Mouse (Mus musculus) kidney, postnatal 0 days (tissue): Measurements from ENCODE around the gene Rnf180. TPM values are rescaled to one million over a fixed set of nuclear protein-coding genes. Genes with fewer than 3 reads are reported as not detected.

ENCODE experiments used
- ATAC-seq: fragments of 200-750 bp; cut with Nextera tagmentation; replicated peaks from 2 replicates; pipeline ENCODE4 v1.8.0; 2017; ENCODE audit warnings: low read depth, moderate number of reproducible peaks, moderate TSS enrichment, moderate library complexity; ENCODE audit not compliant: low FRiP score
- DNase-seq: peaks from one replicate; pipeline ENCODE4 v3.0.0-alpha.2; 2016; ENCODE audit warnings: low spot score
- H3K27ac ChIP-seq: fragments of 300-500 bp; sonication (generic); 2 replicates; pipeline ENCODE4 v1.5.1; 2014; ENCODE audit warnings: mild to moderate bottlenecking
- H3K27me3 ChIP-seq: fragments of 300-500 bp; sonication (generic); 2 replicates; pipeline ENCODE4 v1.6.1; 2014; ENCODE audit warnings: low read length, mixed read lengths; ENCODE audit not compliant: insufficient read depth
- H3K36me3 ChIP-seq: fragments of 300-500 bp; sonication (generic); 2 replicates; pipeline ENCODE4 v1.6.1; 2014; ENCODE audit warnings: low read length, mixed read lengths; ENCODE audit not compliant: insufficient read depth
- H3K4me1 ChIP-seq: fragments of 300-500 bp; sonication (generic); replicated peaks from 2 replicates; pipeline ENCODE4 v1.6.1; 2014; ENCODE audit warnings: antibody characterized with exemption, low read length, mixed read lengths; ENCODE audit not compliant: insufficient read depth
- H3K4me2 ChIP-seq: fragments of 300-500 bp; sonication (generic); 2 replicates; pipeline ENCODE4 v1.6.1; 2014; ENCODE audit warnings: mild to moderate bottlenecking, low read length, moderate library complexity, mixed read lengths
- H3K4me3 ChIP-seq: fragments of 300-500 bp; sonication (generic); replicated peaks from 2 replicates; pipeline ENCODE4 v1.5.1; 2014; ENCODE audit warnings: low read depth, low read length
- H3K9ac ChIP-seq: fragments of 300-500 bp; sonication (generic); 2 replicates; pipeline ENCODE4 v1.6.1; 2014; ENCODE audit warnings: low read depth, low read length
- H3K9me3 ChIP-seq: fragments of 300-500 bp; sonication (generic); replicated peaks from 2 replicates; pipeline ENCODE4 v1.6.1; 2016; ENCODE audit warnings: low read length, inconsistent platforms, mixed read lengths
- CTCF ChIP-seq: IDR thresholded peaks from 2 replicates; pipeline ENCODE4 v1.5.1; 2016; ENCODE audit warnings: antibody characterized with exemption, low read depth, mild to moderate bottlenecking, moderate library complexity
- WGBS: fragments of 180-500 bp; shearing (Covaris S2); extraction: QIAGEN DNeasy Blood & Tissue Kit; methylation state at CpG from one replicate; pipeline ENCODE4 v1.1.7; 2014; 5-methylcytosine and 5-hydroxymethylcytosine counted together
- polyA plus RNA-seq: library from polyadenylated mRNA; unstranded; fragments of >200 nt; fragmentation: Nextera tagmentation; extraction: Ambion mirVana; gene quantifications from 2 replicates; pipeline ENCODE4 v1.2.1, GENCODE M21; 2015

The Rnf180 gene
- polyA plus RNA-seq, 1 experiment from 2014 or later: 7.3 TPM

- ATAC-seq: no peak
- WGBS: 75% methylated on average over 4 of the region's 4 CpGs
- H3K27me3 ChIP-seq: no peaks in the 10 kb centered on the region
Measured at GRCm38 (mm10) chr13:105256757-105257433, 37.7 kb downstream of the Rnf180 start.

DNA sequence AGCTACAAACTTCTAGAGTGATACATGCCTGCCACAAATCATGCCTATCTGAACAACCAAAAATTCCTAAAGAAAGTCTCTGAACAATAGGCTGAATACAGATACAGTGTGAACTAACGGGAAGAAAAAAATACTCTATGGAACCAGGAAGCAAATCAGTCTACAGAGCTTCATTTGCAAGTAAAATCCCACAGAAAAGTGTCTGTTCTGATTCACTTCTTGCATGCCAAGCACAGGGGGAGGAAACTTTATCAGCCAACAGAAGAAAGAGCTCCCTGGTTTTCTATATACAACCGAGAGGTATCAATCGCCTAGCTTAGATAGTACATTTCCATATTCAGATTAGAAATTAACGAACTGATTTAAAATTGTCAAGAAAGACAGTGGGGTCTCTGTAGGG lies 43.8 kb downstream of the Rnf180 start:
- DNase-seq (no peak), ATAC-seq (no peak)
- H3K4me1 ChIP-seq: no peaks in the 10 kb centered on the region
- no peaks in the 10 kb centered on the region for H3K36me3 ChIP-seq
- H3K27ac ChIP-seq: no peak overlapping the region
- no peak overlapping the region for H3K4me2 ChIP-seq
- H3K27me3 ChIP-seq: no peaks in the 10 kb centered on the region
- no peaks in the 10 kb centered on the region for H3K9me3 ChIP-seq
- H3K4me3 ChIP-seq: no peak overlapping the region
- TF ChIP-seq CTCF: no peak
- 85% methylated on average over 4 of the region's 4 CpGs for WGBS
- H3K9ac ChIP-seq: no peak overlapping the region

More at GRCm38 (mm10) chr13:105256757-105257433, 37.7 kb downstream of the Rnf180 start:
- no peak overlapping the region for H3K4me3 ChIP-seq
- DNase-seq: no peak
- no peak overlapping the region for H3K9ac ChIP-seq
- no peak overlapping the region for H3K4me2 ChIP-seq
- no peaks in the 10 kb centered on the region for H3K9me3 ChIP-seq
- no peak overlapping the region for H3K27ac ChIP-seq
- no peaks in the 10 kb centered on the region for H3K36me3 ChIP-seq
- no peak for TF ChIP-seq CTCF
- H3K4me1 ChIP-seq: no peaks in the 10 kb centered on the region

DNA sequence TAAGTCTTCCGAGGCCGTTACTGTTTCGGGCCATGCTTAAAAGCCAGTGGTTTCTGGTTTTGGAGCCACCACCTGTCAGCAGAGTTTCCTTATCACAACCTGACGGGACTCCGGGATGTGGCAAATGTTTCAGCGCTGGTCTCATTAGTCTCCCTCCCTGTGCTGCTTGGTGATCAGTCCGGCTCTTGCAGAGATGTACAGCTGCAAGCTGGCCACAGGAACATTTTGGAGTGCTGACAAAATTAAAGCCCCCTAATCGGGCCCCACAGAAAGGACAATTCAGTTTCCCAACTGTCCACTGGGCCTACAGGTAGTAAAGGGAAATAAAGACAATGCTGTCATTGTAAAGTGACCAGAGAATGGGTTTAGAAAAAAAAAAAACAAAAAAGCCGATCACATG lies 44.4 kb downstream of the Rnf180 start:
- Histone ChIP-seq H3K27me3 (no peaks in the 10 kb centered on the region), H3K4me1 (no peaks in the 10 kb centered on the region), H3K4me3 (no peak overlapping the region), H3K9me3 (no peaks in the 10 kb centered on the region), H3K27ac (no peak overlapping the region), H3K4me2 (no peak overlapping the region), H3K9ac (no peak overlapping the region), H3K36me3 (no peaks in the 10 kb centered on the region)
- WGBS: 82% methylated on average over 9 of the region's 9 CpGs
- DNase-seq: no peak
- TF ChIP-seq CTCF: no peak
- ATAC-seq: no peak

GRCm38 (mm10) chr13:105249599-105249998 lies 45.0 kb downstream of the Rnf180 start:
- Histone ChIP-seq H3K4me1 (no peaks in the 10 kb centered on the region), H3K9ac (no peak overlapping the region), H3K4me3 (no peak overlapping the region), H3K9me3 (no peaks in the 10 kb centered on the region), H3K4me2 (no peak overlapping the region), H3K27ac (no peak overlapping the region), H3K36me3 (no peaks in the 10 kb centered on the region), H3K27me3 (no peaks in the 10 kb centered on the region)
- TF ChIP-seq CTCF: no peak
- DNase-seq (no peak), ATAC-seq (no peak)
- 91% methylated on average over 14 of the region's 14 CpGs for WGBS

- no peaks in the 10 kb centered on the region for H3K36me3 ChIP-seq
- no peak overlapping the region for H3K9ac ChIP-seq
- no peak for ATAC-seq
- no peak overlapping the region for H3K4me3 ChIP-seq
- 93% methylated on average over 6 of the region's 6 CpGs for WGBS
- no peak for DNase-seq
- no peak overlapping the region for H3K27ac ChIP-seq
- H3K9me3 ChIP-seq: no peaks in the 10 kb centered on the region
- TF ChIP-seq CTCF: no peak
- H3K4me1 ChIP-seq: no peaks in the 10 kb centered on the region
- no peaks in the 10 kb centered on the region for H3K27me3 ChIP-seq
- no peak overlapping the region for H3K4me2 ChIP-seq
Measured at GRCm38 (mm10) chr13:105247691-105248090, 46.9 kb downstream of the Rnf180 start.

DNA sequence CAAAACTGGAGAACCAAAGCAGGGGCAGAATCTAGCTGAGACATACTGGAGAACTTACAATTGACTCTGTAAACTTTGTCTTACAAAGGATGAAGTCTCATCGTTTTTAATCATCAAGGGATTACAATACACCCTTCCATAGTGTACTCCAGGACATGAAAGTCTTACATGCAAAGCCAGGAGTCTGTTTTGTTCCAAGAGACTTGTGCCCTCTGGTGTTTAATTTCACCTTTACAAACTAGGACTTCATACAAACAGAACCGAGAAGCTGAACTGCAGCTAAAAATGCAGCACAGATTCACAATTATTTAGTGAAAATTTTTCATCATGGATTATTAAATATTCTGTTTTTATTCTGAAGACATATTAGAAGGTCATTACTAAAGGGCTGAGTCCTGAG lies 53.8 kb downstream of the Rnf180 start:
- Histone ChIP-seq H3K36me3 (no peaks in the 10 kb centered on the region), H3K27me3 (no peaks in the 10 kb centered on the region), H3K9ac (no peak overlapping the region), H3K9me3 (no peaks in the 10 kb centered on the region), H3K4me2 (no peak overlapping the region), H3K27ac (no peak overlapping the region), H3K4me1 (no peaks in the 10 kb centered on the region), H3K4me3 (no peak overlapping the region)
- no peak for ATAC-seq
- DNase-seq: peak; percentile 8
- peak; percentile 46 for TF ChIP-seq CTCF
- 65% methylated on average over 2 of the region's 2 CpGs for WGBS

DNA sequence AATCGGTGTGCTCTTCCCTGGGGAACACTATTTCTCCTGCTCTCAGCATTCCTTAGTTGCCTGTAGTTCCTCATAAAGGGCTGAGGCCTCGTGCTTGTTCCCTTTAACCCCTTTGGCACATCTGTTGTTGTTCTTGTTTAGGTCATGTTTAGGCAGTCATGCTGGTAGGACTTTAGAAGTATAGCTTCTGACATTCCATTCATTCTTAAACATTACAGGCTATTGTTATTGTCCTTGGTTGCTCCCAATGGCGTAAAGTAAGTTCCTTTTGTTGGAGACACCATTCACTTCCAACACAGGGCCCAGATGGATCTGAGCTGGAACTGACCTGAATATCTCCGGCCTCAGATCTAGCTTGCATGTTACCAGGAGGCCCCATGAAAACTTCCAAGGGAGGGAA lies 67.5 kb downstream of the Rnf180 start:
- Histone ChIP-seq H3K27ac (no peak overlapping the region), H3K4me2 (no peak overlapping the region), H3K36me3 (no peaks in the 10 kb centered on the region), H3K9ac (no peak overlapping the region), H3K4me3 (no peak overlapping the region), H3K9me3 (no peaks in the 10 kb centered on the region), H3K4me1 (no peaks in the 10 kb centered on the region), H3K27me3 (no peaks in the 10 kb centered on the region)
- no peak for ATAC-seq
- no peak for TF ChIP-seq CTCF
- 57% methylated on average over 4 of the region's 4 CpGs for WGBS
- no peak for DNase-seq
